In genomic region chr15:7597805-7598204, GRCm38 (mm10) we compare ENCODE assay signal across 24 mouse cellular contexts.
DNase-seq lines count a peak whose midpoint lies in the region; ATAC-seq and TF ChIP-seq lines count a peak whose summit lies in the region.
"Had no signal": no experiment of that assay in that cellular context is flagged by ENCODE, and none has a peak within 500 bp of the region (broad histone marks: within the 10 kb centered on the region; RNA-seq: fewer than 3 reads in every experiment).

No protein-coding gene starts in this region.

- no peaks in the 10 kb centered on the region for H3K4me1 ChIP-seq in embryonic fibroblast, embryonic 13.5 days (ENCODE audit: control insufficient read depth, insufficient read depth, low read length)
- no peaks in the 10 kb centered on the region for H3K4me1 ChIP-seq in hindbrain, embryonic 11.5 days (replicated peaks; ENCODE audit: control insufficient read depth, insufficient read depth, low read length)
- H3K4me1 ChIP-seq: embryonic facial prominence, embryonic 12.5 days; forebrain, embryonic 10.5 days; forebrain, embryonic 13.5 days; forebrain, embryonic 15.5 days had no signal

- H3K36me3 ChIP-seq in myocyte (ENCODE audit: control insufficient read depth, insufficient read depth), result no peaks in the 10 kb centered on the region
- H3K36me3 ChIP-seq in hindbrain, embryonic 11.5 days (ENCODE audit: control insufficient read depth, insufficient read depth, low read length), result no peaks in the 10 kb centered on the region
- H3K36me3 ChIP-seq: embryonic facial prominence, embryonic 10.5 days; embryonic facial prominence, embryonic 12.5 days; forebrain, embryonic 10.5 days; forebrain, embryonic 15.5 days; G1E had no signal

- ATAC-seq in hindbrain, embryonic 11.5 days (ENCODE audit: low FRiP score), result no peak
- ATAC-seq: activated CD4-positive, CD25-positive, alpha-beta regulatory T cell, adult 4 months; CD4-positive, CD25-positive, alpha-beta regulatory T cell, adult 4 months; forebrain, embryonic 13.5 days; forebrain, embryonic 15.5 days; forebrain, postnatal 0 days had no signal

- no peaks in the 10 kb centered on the region for H3K79me2 ChIP-seq in myocyte (ENCODE audit: control insufficient read depth, insufficient read depth)

- H3K4me3 ChIP-seq in embryonic fibroblast, embryonic 13.5 days (ENCODE audit: insufficient read depth, low read length), result no peak overlapping the region
- H3K4me3 ChIP-seq in myocyte, result no peak overlapping the region
- H3K4me3 ChIP-seq in hindbrain, embryonic 11.5 days (ENCODE audit: low read depth, low read length), result no peak overlapping the region
- H3K4me3 ChIP-seq: embryonic facial prominence, embryonic 10.5 days; embryonic facial prominence, embryonic 12.5 days; forebrain, embryonic 10.5 days; forebrain, embryonic 13.5 days; forebrain, embryonic 15.5 days had no signal

- TF ChIP-seq CTCF in embryonic fibroblast, embryonic 13.5 days (IDR thresholded peaks at IDR 0.05; ENCODE audit: borderline replicate concordance, insufficient read depth, low read length), result no peak

- H3K27ac ChIP-seq in embryonic fibroblast, embryonic 13.5 days (ENCODE audit: insufficient read depth, low read length), result peak overlapping the region; percentile 66
- H3K27ac ChIP-seq in hindbrain, embryonic 11.5 days (ENCODE audit: low read depth, low read length), result no peak overlapping the region
- H3K27ac ChIP-seq: embryonic facial prominence, embryonic 10.5 days; embryonic facial prominence, embryonic 12.5 days; forebrain, embryonic 10.5 days; forebrain, embryonic 13.5 days; forebrain, embryonic 15.5 days had no signal

- H3K9me3 ChIP-seq in hindbrain, embryonic 11.5 days (ENCODE audit: control insufficient read depth, low read length), result no peaks in the 10 kb centered on the region
- H3K9me3 ChIP-seq: embryonic facial prominence, embryonic 10.5 days; embryonic facial prominence, embryonic 12.5 days; forebrain, embryonic 10.5 days; forebrain, embryonic 13.5 days; forebrain, embryonic 15.5 days; G1E had no signal

- no peak overlapping the region for H3ac ChIP-seq in myocyte (ENCODE audit: control insufficient read depth, insufficient read length)

- H3K27me3 ChIP-seq in myocyte (ENCODE audit: control insufficient read depth, insufficient read depth, insufficient read length), result no peaks in the 10 kb centered on the region
- no peaks in the 10 kb centered on the region for H3K27me3 ChIP-seq in hindbrain, embryonic 11.5 days (ENCODE audit: control insufficient read depth, insufficient read depth, low read length)
- H3K27me3 ChIP-seq: CH12.LX; embryonic facial prominence, embryonic 12.5 days; forebrain, embryonic 13.5 days; forebrain, embryonic 15.5 days; Patski had no signal

- peak; percentile 25 for DNase-seq in 3T3-L1 (ENCODE audit: low read depth, low spot score)
- DNase-seq in hindbrain, embryonic 11.5 days (ENCODE audit: low spot score), result no peak
- DNase-seq in lung, postnatal 4 days, result no peak
- DNase-seq: adrenal gland, adult 8-10 months; adrenal gland, postnatal 14 days; adrenal gland, postnatal 36 days; cerebellum, adult 11-12 months; cerebellum, adult 2 months; cerebellum, adult 9-10 months; cerebellum, postnatal 10 days; cerebellum, postnatal 25 days; forebrain, postnatal 0 days had no signal

- H3K4me2 ChIP-seq in myocyte (ENCODE audit: low read depth), result peak overlapping the region; percentile 37
- no peak overlapping the region for H3K4me2 ChIP-seq in hindbrain, embryonic 11.5 days (replicated peaks; ENCODE audit: low read depth, low read length)
- H3K4me2 ChIP-seq: embryonic facial prominence, embryonic 12.5 days; forebrain, embryonic 13.5 days; forebrain, embryonic 15.5 days had no signal

- no peak overlapping the region for H3K9ac ChIP-seq in hindbrain, embryonic 11.5 days (ENCODE audit: low read depth, low read length)
- H3K9ac ChIP-seq: embryonic facial prominence, embryonic 12.5 days; forebrain, embryonic 13.5 days; forebrain, embryonic 15.5 days; forebrain, postnatal 0 days had no signal

- no peak for TF ChIP-seq POLR2A in embryonic fibroblast, embryonic 13.5 days (IDR thresholded peaks at IDR 0.05; ENCODE audit: low read depth, low read length)
- TF ChIP-seq POLR2A in myocyte (IDR thresholded peaks at IDR 0.05; ENCODE audit: insufficient read length, low read depth), result no peak

TF ChIP-seq in myocyte, 11 proteins besides CTCF, POLR2A, EP300 and RAD21:
- TF ChIP-seq SRF (IDR thresholded peaks at IDR 0.05; ENCODE audit: control insufficient read depth, insufficient read length, low read depth) (no peak), MYOG (IDR thresholded peaks at IDR 0.05; ENCODE audit: control insufficient read depth in 1 of 3, insufficient read depth in 1 of 3, insufficient read length in 2 of 3, low read depth in 2 of 3) (no peak), MYOD1 (IDR thresholded peaks at IDR 0.05; ENCODE audit: control insufficient read depth in 1 of 3, insufficient read length in 2 of 3, low read depth in 2 of 3) (no peak), CEBPB (IDR thresholded peaks at IDR 0.05; ENCODE audit: insufficient read depth, poor library complexity, severe bottlenecking) (peak; percentile 72)
